Mouse (Mus musculus): ENCODE results near the gene Phospho1.

DNA sequence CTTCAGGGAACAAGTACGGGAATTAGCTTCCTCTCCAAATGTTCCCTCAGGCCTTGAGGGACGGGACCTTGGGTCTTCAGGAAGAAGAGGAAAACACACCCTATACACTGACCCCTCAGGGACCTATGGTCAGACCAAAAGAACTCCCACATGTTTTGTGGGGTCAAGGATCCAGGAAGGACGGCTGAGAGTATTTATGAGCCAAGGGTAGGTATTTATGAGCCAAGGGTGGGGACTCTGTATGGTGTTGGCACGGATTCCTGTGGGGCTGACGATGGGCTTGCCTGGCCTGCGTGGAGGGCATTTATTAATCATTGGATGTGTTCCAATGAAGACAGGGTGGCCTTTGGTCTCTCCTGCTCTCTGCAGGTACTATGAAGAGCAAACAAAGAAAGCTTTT is 12.1 kb downstream of the Phospho1 start:
- TF ChIP-seq CTCF (IDR thresholded peaks at IDR 0.05; ENCODE audit: low read depth) = no peak
- no peak for TF ChIP-seq EP300 (IDR thresholded peaks at IDR 0.05; ENCODE audit: low read depth)

Data from liver, embryonic 14.5 days (tissue).